ENCODE assay signal across 18 mouse cellular contexts in genomic region chr2:133027038-133027437, GRCm38 (mm10).
"Had no signal": no experiment of that assay in that cellular context is flagged by ENCODE, and none has a peak within 500 bp of the region (broad histone marks: within the 10 kb centered on the region; RNA-seq: fewer than 3 reads in every experiment).

No protein-coding gene starts in this region.

- H3K36me3 ChIP-seq: midbrain, embryonic 10.5 days; midbrain, embryonic 12.5 days; neural tube, embryonic 13.5 days; neural tube, embryonic 15.5 days had no signal

- ATAC-seq: midbrain, embryonic 16.5 days had no signal

- H3K9me3 ChIP-seq: midbrain, embryonic 10.5 days; midbrain, embryonic 12.5 days; neural tube, embryonic 13.5 days; neural tube, embryonic 15.5 days had no signal

- H3K27ac ChIP-seq: midbrain, embryonic 10.5 days; midbrain, embryonic 12.5 days; neural tube, embryonic 13.5 days; neural tube, embryonic 15.5 days had no signal

- H3K27me3 ChIP-seq: midbrain, embryonic 12.5 days; neural tube, embryonic 13.5 days; neural tube, embryonic 15.5 days had no signal

- H3K9ac ChIP-seq: lung, embryonic 14.5 days; midbrain, embryonic 12.5 days; neural tube, embryonic 13.5 days; neural tube, embryonic 15.5 days had no signal

- H3K4me2 ChIP-seq: lung, embryonic 14.5 days; midbrain, embryonic 12.5 days; neural tube, embryonic 13.5 days; neural tube, embryonic 15.5 days had no signal

- H3K4me3 ChIP-seq: midbrain, embryonic 10.5 days; midbrain, embryonic 12.5 days; myocyte; neural tube, embryonic 13.5 days; neural tube, embryonic 15.5 days had no signal

- H3K4me1 ChIP-seq: midbrain, embryonic 10.5 days; midbrain, embryonic 12.5 days; neural tube, embryonic 13.5 days; neural tube, embryonic 15.5 days had no signal

- DNase-seq: lung, embryonic 14.5 days; lung, postnatal 10 days; lung, postnatal 4 days; midbrain, embryonic 14.5 days; retina, postnatal 1 day; right cerebral cortex, adult 18-20 months; right cerebral cortex, postnatal 25 days; right cerebral cortex, postnatal 4 days; spleen, adult 18-20 months; thymus, adult 18-20 months; thymus, postnatal 14 days; thymus, postnatal 36 days had no signal
